Mouse (Mus musculus): Measurements from ENCODE around the gene Ssxb6.
"Not testable (repeated sequence)": the region's sequence is repeated elsewhere in the genome, so short reads cannot be mapped to it uniquely, and the experiment has no call there.

The Ssxb6 gene

GRCm38 (mm10) chrX:8548155-8548554, at the start of gene Ssxb6:
Gene Ssxb6 (minus strand): TSS chrX:8548255.
- DNase-seq (ENCODE audit: low read depth): not testable (repeated sequence)

- not testable (repeated sequence) for DNase-seq (ENCODE audit: low read depth)
Observed at GRCm38 (mm10) chrX:8591716-8592115, 43.7 kb upstream of the Ssxb6 start, which contains the start of gene Ssxb3. Gene Ssxb3 (minus strand): TSS chrX:8591816.

DNA sequence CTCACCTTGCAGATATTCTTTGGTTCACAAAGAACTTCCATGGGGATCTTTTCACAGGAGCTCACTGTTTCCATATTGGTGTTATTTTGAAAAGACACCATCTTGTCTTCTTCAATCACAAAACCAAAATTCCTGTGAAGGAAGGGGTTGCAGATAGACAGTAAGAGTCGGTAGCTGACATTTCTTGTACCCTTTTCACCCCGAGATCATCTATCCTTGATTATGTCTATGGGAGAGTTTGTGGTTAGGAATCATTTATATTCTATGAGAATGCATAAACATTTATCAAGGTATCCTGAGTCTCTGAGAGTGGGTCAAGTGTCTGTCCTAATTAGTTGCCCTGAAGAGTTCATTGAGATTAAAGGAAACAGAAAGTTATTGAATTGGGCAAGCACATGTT, 23.2 kb downstream of the Ssxb6 start, which contains the start of gene Gm14459:
Gene Gm14459 (minus strand): TSS at position 101 of the 400 bp plus-strand sequence.
- DNase-seq (ENCODE audit: low read depth): no peak

All from 416B (cell line).